Mouse (Mus musculus) hindbrain, embryonic 14.5 days (tissue): ENCODE results near the gene Slc35f6. TPM values are rescaled to one million over a fixed set of nuclear protein-coding genes. Genes with fewer than 3 reads are reported as not detected.
A peak's percentile ranks its signal among the peaks of the same experiment; 100 is the strongest.
"Not testable (repeated sequence)": the region's sequence is repeated elsewhere in the genome, so short reads cannot be mapped to it uniquely, and the experiment has no call there.

Experiments
- ATAC-seq: fragments of 200-750 bp; cut with Nextera tagmentation; 2 replicates; pipeline ENCODE4 v1.8.0; 2017; ENCODE audit warnings: moderate number of reproducible peaks, mild to moderate bottlenecking, moderate TSS enrichment, moderate library complexity; ENCODE audit not compliant: low FRiP score
- DNase-seq: peaks from one replicate; pipeline ENCODE4 v3.0.0-alpha.2; 2015; ENCODE audit warnings: low spot score
- H3K27ac ChIP-seq: fragments of 300-500 bp; sonication (generic); 2 replicates; pipeline ENCODE4 v1.5.1; 2014; ENCODE audit warnings: mild to moderate bottlenecking, moderate library complexity
- H3K27me3 ChIP-seq: fragments of 300-500 bp; sonication (generic); 2 replicates; pipeline ENCODE4 v1.6.1; 2014; ENCODE audit warnings: mild to moderate bottlenecking, low read length, mixed read lengths; ENCODE audit not compliant: control insufficient read depth, insufficient read depth
- H3K36me3 ChIP-seq: fragments of 300-500 bp; sonication (generic); replicated peaks from 2 replicates; pipeline ENCODE4 v1.6.1; 2014; ENCODE audit not compliant: control insufficient read depth, insufficient read depth
- H3K4me1 ChIP-seq: fragments of 300-500 bp; sonication (generic); replicated peaks from 2 replicates; pipeline ENCODE4 v1.6.1; 2014; ENCODE audit warnings: antibody characterized with exemption, low read length, mixed read lengths; ENCODE audit not compliant: control insufficient read depth, insufficient read depth
- H3K4me2 ChIP-seq: fragments of 300-500 bp; sonication (generic); replicated peaks from 2 replicates; pipeline ENCODE4 v1.6.1; 2014; ENCODE audit warnings: mild to moderate bottlenecking, moderate library complexity
- H3K4me3 ChIP-seq: fragments of 300-500 bp; sonication (generic); replicated peaks from 2 replicates; pipeline ENCODE4 v1.5.1; 2014; ENCODE audit warnings: mild to moderate bottlenecking, low read length
- H3K9ac ChIP-seq: fragments of 300-500 bp; sonication (generic); 2 replicates; pipeline ENCODE4 v1.6.1; 2014
- H3K9me3 ChIP-seq: fragments of 300-500 bp; sonication (generic); 2 replicates; pipeline ENCODE4 v1.6.1; 2016; ENCODE audit warnings: low read length; ENCODE audit not compliant: control insufficient read depth
- WGBS: fragments of 180-500 bp; shearing (Covaris S2); extraction: QIAGEN DNeasy Blood & Tissue Kit; methylation state at CpG from one replicate; pipeline ENCODE4 v1.1.7; 2014; 5-methylcytosine and 5-hydroxymethylcytosine counted together
- polyA plus RNA-seq: library from polyadenylated mRNA; unstranded; fragments of >200 nt; fragmentation: Nextera tagmentation; extraction: Ambion mirVana; gene quantifications from 2 replicates; pipeline ENCODE4 v1.2.1, GENCODE M21; 2014

Slc35f6 gene
- polyA plus RNA-seq, 1 experiment from 2014 or later = 33.3 TPM

DNA sequence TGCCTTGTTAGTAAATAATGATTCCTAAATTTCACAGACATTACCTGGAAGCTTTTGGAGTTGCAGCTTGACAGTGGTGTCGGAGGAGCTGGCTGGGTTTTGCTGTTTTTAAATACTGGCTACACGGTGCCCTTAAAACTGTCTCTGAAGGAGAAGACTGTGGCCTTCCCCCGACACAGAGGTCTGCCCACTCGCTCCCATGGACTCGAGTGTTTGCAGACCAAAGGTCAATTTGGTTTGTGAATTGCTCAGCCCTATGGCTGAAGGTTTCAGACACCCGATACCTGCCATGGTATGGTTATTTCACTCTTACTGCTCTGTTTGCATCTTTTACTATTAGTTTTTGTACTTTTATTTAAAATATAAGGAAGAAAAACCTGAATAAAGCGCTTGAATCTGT lies 26.3 kb downstream of the Slc35f6 start:
- H3K9me3 ChIP-seq = no peaks in the 10 kb centered on the region
- no peak overlapping the region for H3K27ac ChIP-seq
- no peak overlapping the region for H3K4me3 ChIP-seq
- DNase-seq (no peak), ATAC-seq (no peak)
- H3K36me3 ChIP-seq = no peaks in the 10 kb centered on the region
- H3K4me1 ChIP-seq = no peaks in the 10 kb centered on the region
- WGBS = 86% methylated on average over 7 of the region's 7 CpGs
- H3K4me2 ChIP-seq = no peak overlapping the region
- H3K9ac ChIP-seq = no peak overlapping the region
- no peaks in the 10 kb centered on the region for H3K27me3 ChIP-seq

DNA sequence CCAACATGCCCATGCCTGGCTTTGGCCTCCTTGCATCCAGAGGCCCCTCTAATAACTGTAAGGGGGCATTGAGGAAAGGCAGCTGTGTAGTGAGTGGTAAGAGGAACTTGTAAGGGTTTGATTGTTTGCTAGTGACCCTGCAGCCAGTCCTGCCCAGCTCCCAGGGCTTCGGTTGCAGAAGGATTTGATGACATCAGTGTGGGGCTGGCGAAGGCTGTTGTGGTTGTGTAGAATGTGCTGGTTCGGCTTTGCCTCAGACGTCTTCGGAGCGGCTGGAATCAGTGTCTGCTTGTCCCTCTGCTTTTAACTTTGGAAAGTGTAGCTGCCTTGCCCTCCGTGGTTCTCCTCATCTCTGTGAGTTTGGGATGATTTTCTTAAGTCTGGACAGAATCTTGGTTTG lies 29.1 kb downstream of the Slc35f6 start:
- no peak for DNase-seq
- Histone ChIP-seq H3K36me3 (no peaks in the 10 kb centered on the region), H3K4me2 (no peak overlapping the region), H3K9ac (no peak overlapping the region), H3K4me1 (no peaks in the 10 kb centered on the region), H3K9me3 (no peaks in the 10 kb centered on the region), H3K4me3 (no peak overlapping the region), H3K27me3 (no peaks in the 10 kb centered on the region), H3K27ac (no peak overlapping the region)
- WGBS = 89% methylated on average over 7 of the region's 7 CpGs
- no peak for ATAC-seq

DNA sequence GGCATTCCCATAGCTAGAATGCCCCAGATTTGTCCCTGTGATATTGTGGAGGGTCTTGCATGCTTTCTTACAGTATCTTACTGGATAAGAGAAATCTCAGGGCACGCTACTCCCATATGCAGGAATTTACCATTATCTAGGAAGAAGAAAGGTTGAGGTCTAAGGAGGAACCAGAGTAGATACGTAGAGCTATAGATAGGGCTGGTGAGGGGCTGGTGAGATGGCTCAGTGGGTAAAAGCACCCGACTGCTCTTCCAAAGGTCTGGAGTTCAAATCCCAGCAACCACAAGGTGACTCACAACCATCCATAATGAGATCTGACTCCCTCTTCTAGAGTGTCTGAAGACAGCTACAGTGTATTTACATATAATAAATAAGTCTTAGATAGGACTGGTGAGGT lies 30.3 kb downstream of the Slc35f6 start:
- not testable (repeated sequence) for DNase-seq, ATAC-seq, H3K4me2 ChIP-seq, H3K9me3 ChIP-seq, H3K4me1 ChIP-seq, H3K36me3 ChIP-seq, H3K27ac ChIP-seq, H3K27me3 ChIP-seq, H3K9ac ChIP-seq, H3K4me3 ChIP-seq
- WGBS = 99% methylated on average over 3 of the region's 3 CpGs

DNA sequence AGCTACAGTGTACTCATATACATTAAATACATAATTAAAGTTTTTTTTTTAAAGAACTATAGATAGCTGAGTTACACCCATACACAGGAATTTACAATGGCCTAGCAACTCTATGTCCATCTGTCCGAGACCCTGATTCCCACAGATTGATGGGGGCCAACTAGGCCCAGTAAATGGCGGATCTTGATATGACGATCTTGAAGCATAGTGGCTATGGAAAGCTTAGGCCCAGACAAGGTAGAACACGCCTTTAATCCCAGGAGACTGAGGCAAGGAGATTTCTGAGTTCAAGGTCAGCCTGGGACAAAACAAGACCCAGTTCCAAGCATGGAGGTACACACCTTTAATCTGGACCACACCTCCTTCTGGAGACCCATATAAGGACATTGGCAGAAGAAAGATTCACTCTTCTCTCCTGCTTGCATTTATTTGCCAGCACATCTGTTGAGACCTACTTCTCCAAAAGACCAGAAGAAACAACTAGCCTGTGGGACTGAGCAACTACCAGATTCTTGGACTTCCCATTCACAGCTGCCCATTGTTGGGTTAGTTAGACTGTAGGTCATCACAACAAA lies 31.1 kb downstream of the Slc35f6 start:
- no peaks in the 10 kb centered on the region for H3K4me1 ChIP-seq
- no peak overlapping the region for H3K9ac ChIP-seq
- no peaks in the 10 kb centered on the region for H3K27me3 ChIP-seq
- DNase-seq = no peak
- ATAC-seq = no peak
- no peak overlapping the region for H3K27ac ChIP-seq
- H3K9me3 ChIP-seq = no peaks in the 10 kb centered on the region
- no peak overlapping the region for H3K4me3 ChIP-seq
- H3K36me3 ChIP-seq = no peaks in the 10 kb centered on the region
- WGBS = 97% methylated on average over 4 of the region's 4 CpGs
- H3K4me2 ChIP-seq = no peak overlapping the region

DNA sequence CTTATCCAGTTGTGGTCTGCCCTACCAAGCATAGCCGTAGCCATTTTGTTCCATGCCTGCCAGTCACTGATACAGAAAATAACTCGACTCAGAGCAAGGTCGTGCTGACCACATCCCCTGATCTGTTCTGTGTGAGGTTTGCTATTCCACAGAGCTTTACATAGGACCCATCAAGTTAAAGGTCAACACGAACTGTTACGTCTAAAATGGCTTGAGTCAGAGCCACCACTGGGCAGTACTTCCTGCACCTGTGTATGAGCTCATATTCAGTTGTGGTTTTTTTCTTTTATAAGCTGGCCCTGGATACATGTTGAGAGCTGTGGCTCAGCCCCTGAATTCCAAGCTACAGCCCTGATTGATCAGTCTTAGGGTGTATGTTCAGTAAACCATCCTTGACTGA lies 31.9 kb downstream of the Slc35f6 start:
- Histone ChIP-seq H3K4me3 (no peak overlapping the region), H3K27me3 (no peaks in the 10 kb centered on the region), H3K9me3 (no peaks in the 10 kb centered on the region), H3K9ac (no peak overlapping the region), H3K27ac (no peak overlapping the region), H3K36me3 (no peaks in the 10 kb centered on the region), H3K4me1 (no peaks in the 10 kb centered on the region), H3K4me2 (no peak overlapping the region)
- DNase-seq (no peak), ATAC-seq (no peak)
- WGBS = 79% methylated on average over 5 of the region's 5 CpGs

DNA sequence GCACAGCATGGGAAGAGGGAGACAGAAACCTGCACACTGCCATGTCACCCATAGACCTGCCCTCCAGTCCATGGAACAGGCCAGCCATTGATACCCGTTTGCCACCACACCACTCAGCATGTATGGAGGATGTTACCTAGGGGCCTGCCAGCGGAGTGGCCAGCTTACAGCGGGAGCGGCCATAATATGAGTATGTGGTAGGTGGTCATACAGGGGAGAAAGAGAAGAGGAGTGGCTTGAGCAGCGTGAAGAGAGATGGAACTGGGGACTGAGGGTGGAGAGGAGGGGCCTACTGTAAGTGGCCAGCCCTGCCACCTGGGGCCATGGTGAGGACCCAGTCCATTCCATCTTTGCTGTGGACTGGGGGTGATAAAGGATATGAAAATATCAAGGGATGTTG lies 34.2 kb downstream of the Slc35f6 start:
- WGBS = 88% methylated on average over 5 of the region's 5 CpGs
- H3K9me3 ChIP-seq = no peaks in the 10 kb centered on the region
- H3K27ac ChIP-seq = no peak overlapping the region
- no peaks in the 10 kb centered on the region for H3K4me1 ChIP-seq
- no peak overlapping the region for H3K4me3 ChIP-seq
- H3K36me3 ChIP-seq = no peaks in the 10 kb centered on the region
- H3K4me2 ChIP-seq = no peak overlapping the region
- H3K9ac ChIP-seq = no peak overlapping the region
- no peaks in the 10 kb centered on the region for H3K27me3 ChIP-seq
- DNase-seq (no peak), ATAC-seq (no peak)

DNA sequence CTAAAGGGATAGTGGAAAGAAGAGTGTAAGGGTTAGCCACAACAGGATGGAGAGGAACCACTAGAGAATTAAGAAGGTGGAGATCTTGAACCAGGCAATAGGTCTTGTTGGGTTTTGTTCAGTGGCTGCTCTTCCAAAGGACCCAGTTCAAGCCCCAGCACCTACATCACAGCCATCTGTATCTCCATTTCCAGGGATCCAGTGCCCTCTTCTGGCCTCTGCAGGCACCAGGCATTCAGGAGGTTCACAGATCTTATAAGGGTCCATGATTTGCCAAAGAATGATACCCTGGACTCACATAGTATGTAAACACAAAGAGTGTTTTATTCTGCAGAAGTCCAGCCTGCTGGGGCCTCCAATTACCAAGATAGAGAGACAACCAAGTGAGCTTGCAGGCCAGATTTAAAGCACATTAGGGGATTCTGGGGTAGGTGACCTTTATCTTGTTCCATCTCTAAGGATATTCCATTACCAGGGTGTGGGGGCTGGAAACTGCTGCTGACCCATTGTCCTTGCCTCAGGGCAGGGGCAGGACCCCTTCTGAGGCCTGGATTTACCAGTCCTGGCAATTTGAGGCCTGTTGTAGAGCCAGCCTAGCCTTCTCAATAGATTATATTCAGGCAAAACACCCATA lies 35.4 kb downstream of the Slc35f6 start:
- no peak overlapping the region for H3K4me2 ChIP-seq
- no peak overlapping the region for H3K4me3 ChIP-seq
- no peaks in the 10 kb centered on the region for H3K9me3 ChIP-seq
- no peaks in the 10 kb centered on the region for H3K36me3 ChIP-seq
- H3K4me1 ChIP-seq = no peaks in the 10 kb centered on the region
- H3K27ac ChIP-seq = no peak overlapping the region
- H3K9ac ChIP-seq = no peak overlapping the region
- DNase-seq (no peak), ATAC-seq (no peak)
- H3K27me3 ChIP-seq = no peaks in the 10 kb centered on the region

DNA sequence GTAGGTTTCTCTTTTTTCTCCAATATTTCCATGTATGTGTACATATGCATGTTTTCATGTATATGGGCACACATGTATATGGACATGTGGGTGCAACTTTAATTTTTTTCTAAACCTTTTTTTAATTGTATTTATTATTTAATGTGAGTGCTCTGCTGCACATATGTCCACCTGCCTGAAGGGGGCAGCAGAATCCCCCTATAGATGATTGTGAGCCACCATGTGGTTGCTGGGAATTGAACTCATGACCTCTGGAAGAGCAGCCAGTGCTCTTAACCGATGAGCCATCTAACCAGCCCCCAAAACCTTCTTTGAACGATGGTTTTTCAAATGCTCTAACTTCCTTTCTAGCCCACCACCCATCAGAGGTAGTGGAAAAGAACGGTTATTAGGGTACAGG lies 36.3 kb downstream of the Slc35f6 start:
- no peaks in the 10 kb centered on the region for H3K36me3 ChIP-seq
- 79% methylated on average over 3 of the region's 3 CpGs for WGBS
- H3K9ac ChIP-seq = no peak overlapping the region
- H3K27ac ChIP-seq = no peak overlapping the region
- H3K27me3 ChIP-seq = no peaks in the 10 kb centered on the region
- H3K4me2 ChIP-seq = no peak overlapping the region
- no peaks in the 10 kb centered on the region for H3K9me3 ChIP-seq
- H3K4me1 ChIP-seq = no peaks in the 10 kb centered on the region
- no peak for ATAC-seq
- H3K4me3 ChIP-seq = no peak overlapping the region
- DNase-seq = no peak

DNA sequence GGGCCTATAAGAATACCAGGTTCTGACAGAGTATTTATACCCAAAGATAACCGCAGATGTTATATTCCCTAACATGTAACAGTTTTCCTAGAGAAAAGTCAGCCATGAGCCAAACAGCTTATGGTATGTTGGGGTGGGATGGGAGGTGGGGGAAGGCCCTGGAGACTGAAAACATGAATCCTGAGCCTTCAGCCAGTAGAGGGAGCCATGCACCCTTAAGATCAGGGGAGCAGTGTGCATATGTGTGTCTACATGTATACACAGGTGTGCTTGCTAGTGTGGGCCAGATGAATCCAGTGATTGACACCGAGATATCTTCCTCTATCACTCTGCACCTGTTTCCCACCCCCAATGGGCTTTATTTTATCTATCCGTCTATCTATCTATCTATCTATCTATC lies 39.0 kb downstream of the Slc35f6 start:
- Histone ChIP-seq H3K4me1 (no peaks in the 10 kb centered on the region), H3K4me3 (no peak overlapping the region), H3K9me3 (no peaks in the 10 kb centered on the region), H3K27me3 (no peaks in the 10 kb centered on the region), H3K4me2 (no peak overlapping the region), H3K36me3 (no peaks in the 10 kb centered on the region), H3K27ac (no peak overlapping the region), H3K9ac (no peak overlapping the region)
- ATAC-seq (no peak), DNase-seq (peak; percentile 58)
- WGBS = 66% methylated on average over 3 of the region's 3 CpGs
